ENCODE assay signal across 9 mouse cellular contexts in genomic region chr4:137730134-137730533, GRCm38 (mm10).
DNase-seq lines count a peak whose midpoint lies in the region; ATAC-seq lines count a peak whose summit lies in the region.
"Had no signal": no experiment of that assay in that cellular context is flagged by ENCODE, and none has a peak within 500 bp of the region (broad histone marks: within the 10 kb centered on the region; RNA-seq: fewer than 3 reads in every experiment).

No protein-coding gene starts in this region.

- no peak overlapping the region for H3K9ac ChIP-seq in embryonic facial prominence, embryonic 12.5 days
- no peak overlapping the region for H3K9ac ChIP-seq in kidney, embryonic 15.5 days

- H3K36me3 ChIP-seq in embryonic facial prominence, embryonic 12.5 days, result no peaks in the 10 kb centered on the region
- no peaks in the 10 kb centered on the region for H3K36me3 ChIP-seq in kidney, embryonic 15.5 days

- H3K4me3 ChIP-seq in embryonic facial prominence, embryonic 12.5 days, result no peak overlapping the region
- H3K4me3 ChIP-seq in kidney, embryonic 15.5 days (replicated peaks), result no peak overlapping the region

- WGBS in embryonic facial prominence, embryonic 12.5 days, result 17% methylated on average over 3 of the region's 3 CpGs
- WGBS in kidney, embryonic 15.5 days, result 25% methylated on average over 3 of the region's 3 CpGs

- peak; percentile 31; the same call in 1 of the 2 replicates for ATAC-seq in embryonic facial prominence, embryonic 12.5 days (ENCODE audit: insufficient number of reproducible peaks, insufficient read depth, low FRiP score, low TSS enrichment)
- ATAC-seq in kidney, embryonic 15.5 days (replicated peaks; ENCODE audit: low FRiP score), result peak; percentile 30
- peak; percentile 62; the same call in 1 of the 2 replicates for ATAC-seq in monocyte, adult 5-6 weeks (replicated peaks; ENCODE audit: insufficient number of reproducible peaks, low FRiP score, low TSS enrichment, poor library complexity, severe bottlenecking)
- ATAC-seq: Patski had no signal

- H3K27me3 ChIP-seq in embryonic facial prominence, embryonic 12.5 days, result peaks cover 40% of the 10 kb centered on the region
- peaks cover 39% of the 10 kb centered on the region for H3K27me3 ChIP-seq in kidney, embryonic 15.5 days
- H3K27me3 ChIP-seq: Patski had no signal

- no peak overlapping the region for H3K27ac ChIP-seq in embryonic facial prominence, embryonic 12.5 days
- no peak overlapping the region for H3K27ac ChIP-seq in kidney, embryonic 15.5 days

- H3K4me1 ChIP-seq in embryonic facial prominence, embryonic 12.5 days, result peaks cover 27% of the 10 kb centered on the region
- peaks cover 24% of the 10 kb centered on the region for H3K4me1 ChIP-seq in kidney, embryonic 15.5 days

- no peak overlapping the region for H3K4me2 ChIP-seq in embryonic facial prominence, embryonic 12.5 days (replicated peaks)
- no peak overlapping the region for H3K4me2 ChIP-seq in kidney, embryonic 15.5 days

- DNase-seq in 3T3-L1 (ENCODE audit: low read depth, low spot score) (peak; percentile 91), liver (peak; percentile 90)
- peak; percentile 80 to 85 for DNase-seq in adrenal gland, postnatal 4 days (ENCODE audit: low spot score in 2 of 2)
- peak; percentile 90 for DNase-seq in heart, adult 8-10 months (ENCODE audit: low spot score)
- DNase-seq in spleen, postnatal 36 days (ENCODE audit: low spot score in 2 of 2), result peak; percentile 75 to 84

- no peaks in the 10 kb centered on the region for H3K9me3 ChIP-seq in embryonic facial prominence, embryonic 12.5 days
- H3K9me3 ChIP-seq in kidney, embryonic 15.5 days (replicated peaks), result no peaks in the 10 kb centered on the region
